Mouse (Mus musculus): ENCODE data around the gene Camk1g. TPM values are rescaled to one million over a fixed set of nuclear protein-coding genes. Genes with fewer than 3 reads are reported as not detected.

The Camk1g gene
- polyA plus RNA-seq, 1 experiment = not detected

DNA sequence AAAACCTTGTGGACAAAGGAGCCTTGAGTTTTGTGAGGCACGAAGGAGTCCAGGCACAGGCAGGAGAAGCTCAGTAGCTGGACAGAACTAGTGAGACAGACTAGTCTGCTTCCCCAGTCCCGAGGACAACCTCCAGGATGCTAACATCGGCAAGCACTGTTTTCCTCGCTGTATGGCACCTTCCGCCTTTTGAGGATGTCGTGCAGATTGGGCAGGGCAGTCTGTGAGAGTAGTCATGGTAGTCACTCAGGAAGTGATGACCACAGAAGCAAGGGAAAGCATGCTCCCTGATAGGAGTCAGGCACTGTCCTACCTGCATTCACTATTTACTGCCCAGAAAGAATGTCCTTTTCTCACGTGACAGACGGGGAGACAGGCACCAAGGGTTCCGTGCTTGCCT, 40.5 kb downstream of the Camk1g start:
- no peak for TF ChIP-seq GATA1 (IDR thresholded peaks at IDR 0.05; ENCODE audit: low read length)

DNA sequence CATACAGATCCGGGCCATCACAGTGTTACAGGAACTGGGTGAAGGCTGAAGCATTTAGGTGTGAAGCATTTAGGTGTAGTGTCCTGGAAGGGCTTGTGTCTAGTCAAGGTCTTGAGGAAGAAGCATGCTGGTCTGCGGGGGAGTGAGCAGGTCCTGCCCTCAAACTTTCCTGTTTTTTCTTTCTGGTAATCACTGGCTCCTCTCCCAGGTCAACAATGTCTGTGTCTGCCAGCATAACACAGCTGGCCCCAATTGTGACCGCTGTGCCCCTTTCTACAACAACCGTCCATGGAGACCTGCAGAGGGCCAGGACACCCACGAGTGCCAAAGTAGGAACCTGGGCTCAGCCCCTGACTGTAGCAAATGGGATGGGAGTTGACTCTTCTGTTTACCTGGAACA, 42.4 kb downstream of the Camk1g start:
- TF ChIP-seq GATA1 (IDR thresholded peaks at IDR 0.05; ENCODE audit: low read length) = no peak

DNA sequence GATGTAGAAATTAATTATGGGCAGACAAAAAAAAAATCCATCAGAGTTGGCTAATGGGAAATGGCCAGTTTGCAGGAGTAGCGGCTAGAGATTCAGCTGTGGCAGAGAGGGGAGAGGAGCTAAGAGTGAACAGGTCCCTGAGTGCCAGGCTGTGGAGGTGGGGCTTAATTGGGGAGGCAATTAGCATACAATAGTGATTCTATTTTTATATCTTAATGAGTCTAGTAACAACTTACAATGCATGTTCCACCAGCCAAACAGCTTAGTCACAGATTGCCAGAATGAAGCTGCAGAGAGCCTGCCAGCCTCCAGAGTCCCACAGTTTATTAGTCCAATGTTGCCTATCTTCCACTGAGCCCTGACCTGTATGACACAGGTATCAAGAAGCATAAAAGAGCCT, 42.9 kb downstream of the Camk1g start:
- TF ChIP-seq GATA1 (IDR thresholded peaks at IDR 0.05; ENCODE audit: low read length) = no peak

DNA sequence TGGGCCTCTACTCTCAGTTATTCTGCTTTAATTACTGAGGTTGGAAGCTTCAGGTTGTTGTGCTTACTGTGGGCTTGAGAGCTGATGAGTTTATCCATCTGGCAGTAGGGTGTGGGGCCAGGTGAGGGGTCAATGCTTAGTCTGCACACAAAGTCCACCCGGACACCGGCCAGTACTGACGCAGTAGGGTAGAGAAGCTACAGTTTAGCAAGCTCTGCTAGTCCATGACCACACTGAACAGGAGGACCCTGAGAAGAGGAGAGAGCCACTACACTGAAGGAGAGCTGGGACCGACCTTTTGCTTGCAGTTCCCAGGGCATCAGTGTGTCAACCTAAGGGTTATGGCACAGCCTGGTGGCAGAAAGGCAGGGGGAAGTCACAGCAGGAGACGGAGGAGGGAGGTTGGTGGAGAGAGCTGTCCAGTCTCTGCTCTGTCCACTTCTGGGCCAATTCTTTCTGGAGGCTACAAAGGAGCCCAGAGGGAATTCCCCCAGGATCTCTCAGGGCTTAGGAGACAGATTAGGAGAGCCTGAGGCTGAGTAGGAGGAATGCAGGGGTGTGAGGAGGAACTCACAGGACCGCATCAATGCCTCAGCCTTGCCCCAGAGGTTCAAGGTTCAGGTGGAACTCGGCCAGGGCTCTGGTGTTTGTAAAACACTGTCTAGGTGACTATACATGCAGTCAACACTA, 43.5 kb downstream of the Camk1g start:
- no peak for TF ChIP-seq GATA1 (IDR thresholded peaks at IDR 0.05; ENCODE audit: low read length)

DNA sequence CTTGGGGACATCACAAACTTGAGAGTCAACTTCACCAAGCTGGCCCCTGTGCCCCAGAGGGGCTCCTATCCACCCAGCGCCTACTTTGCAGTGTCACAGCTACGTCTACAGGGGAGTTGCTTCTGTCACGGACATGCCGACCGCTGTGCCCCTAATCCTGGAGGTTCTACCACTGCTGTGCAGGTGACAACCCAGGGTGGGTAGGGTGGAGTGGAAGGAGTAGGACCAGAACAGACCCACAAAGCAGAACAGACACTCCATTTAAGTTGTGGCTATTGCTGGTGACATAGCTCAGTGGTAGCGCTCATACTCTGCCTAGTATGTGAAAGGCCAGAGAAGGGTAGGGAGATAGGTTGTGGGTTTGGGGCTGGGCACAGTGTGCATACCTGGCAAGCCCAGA, 44.2 kb downstream of the Camk1g start:
- TF ChIP-seq GATA1 (IDR thresholded peaks at IDR 0.05; ENCODE audit: low read length) = no peak

DNA sequence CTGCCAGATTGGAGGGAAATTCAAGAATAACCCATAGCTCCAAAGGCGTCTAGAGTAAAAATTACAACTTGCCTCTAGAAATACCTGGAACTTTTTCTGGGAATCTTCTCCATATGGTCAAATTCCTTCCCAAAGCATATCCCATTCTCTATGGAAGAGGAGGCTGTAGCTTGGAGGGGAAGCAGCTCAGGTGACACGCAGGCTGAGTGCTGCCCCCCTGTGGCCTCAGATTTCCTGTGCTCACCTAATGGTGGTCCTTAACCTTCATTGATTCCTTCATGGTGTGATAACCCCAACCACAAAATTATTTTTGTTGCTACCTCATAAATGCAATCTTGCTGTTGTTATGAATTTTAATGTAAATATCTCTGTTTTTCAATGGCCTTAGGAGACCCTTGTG, 45.9 kb downstream of the Camk1g start:
- no peak for TF ChIP-seq GATA1 (IDR thresholded peaks at IDR 0.05; ENCODE audit: low read length)

DNA sequence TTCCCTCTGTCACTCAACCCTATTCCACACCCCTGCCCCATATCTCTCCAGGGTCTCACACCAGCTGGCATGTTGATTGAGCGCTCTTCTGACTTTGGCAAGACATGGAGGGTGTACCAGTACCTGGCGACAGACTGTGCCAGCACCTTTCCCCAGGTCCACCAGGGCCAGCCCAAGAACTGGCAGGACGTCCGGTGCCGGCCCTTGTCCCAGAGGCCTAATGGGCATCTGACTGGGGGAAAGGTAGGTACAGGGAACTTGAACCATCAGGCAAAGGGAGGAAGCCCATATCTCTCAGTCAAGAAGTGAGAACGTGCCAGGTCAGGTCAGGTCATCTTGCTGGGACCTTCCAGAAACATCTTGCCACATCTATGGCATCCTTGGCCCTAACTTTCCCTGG, 46.4 kb downstream of the Camk1g start:
- TF ChIP-seq GATA1 (IDR thresholded peaks at IDR 0.05; ENCODE audit: low read length) = no peak

DNA sequence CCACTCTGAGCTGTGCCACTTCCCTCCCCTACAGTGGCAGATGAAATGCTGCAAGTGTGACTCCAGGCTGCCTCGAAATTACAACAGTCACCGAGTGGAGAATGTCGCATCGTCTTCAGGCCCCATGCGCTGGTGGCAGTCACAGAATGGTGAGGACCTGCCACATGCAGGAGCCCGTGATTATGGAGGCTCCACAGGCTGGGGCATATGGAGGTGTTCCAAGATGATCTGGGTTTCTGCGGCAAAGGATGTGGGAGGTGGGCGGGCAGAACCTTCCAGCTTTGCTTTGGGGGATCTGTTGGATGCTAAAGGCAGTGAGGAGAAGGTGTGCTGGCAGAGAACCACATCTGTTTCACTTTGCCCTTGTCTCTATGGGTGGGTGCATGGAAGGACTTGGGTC, 49.7 kb downstream of the Camk1g start:
- TF ChIP-seq GATA1 (IDR thresholded peaks at IDR 0.05; ENCODE audit: low read length) = no peak

DNA sequence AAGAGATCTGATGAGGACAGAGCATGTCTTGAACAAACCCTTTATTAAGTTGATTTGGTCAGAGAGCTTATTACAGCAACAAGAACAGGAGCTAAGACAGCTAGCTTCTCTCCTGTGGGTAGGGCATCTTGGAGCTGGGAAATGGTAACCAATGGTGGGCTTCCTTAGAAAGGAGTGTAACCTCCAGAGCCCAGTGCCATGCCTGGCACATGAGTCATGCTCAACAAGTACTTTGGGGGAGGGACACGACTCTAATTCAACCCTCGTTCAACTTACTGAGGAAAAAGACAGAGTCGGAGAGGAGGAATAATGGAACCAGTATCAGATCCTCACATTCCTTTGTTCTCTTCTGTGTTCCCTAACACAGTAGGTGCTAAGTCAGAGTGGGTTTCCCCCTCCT, 50.4 kb downstream of the Camk1g start:
- TF ChIP-seq GATA1 (IDR thresholded peaks at IDR 0.05; ENCODE audit: low read length) = no peak

DNA sequence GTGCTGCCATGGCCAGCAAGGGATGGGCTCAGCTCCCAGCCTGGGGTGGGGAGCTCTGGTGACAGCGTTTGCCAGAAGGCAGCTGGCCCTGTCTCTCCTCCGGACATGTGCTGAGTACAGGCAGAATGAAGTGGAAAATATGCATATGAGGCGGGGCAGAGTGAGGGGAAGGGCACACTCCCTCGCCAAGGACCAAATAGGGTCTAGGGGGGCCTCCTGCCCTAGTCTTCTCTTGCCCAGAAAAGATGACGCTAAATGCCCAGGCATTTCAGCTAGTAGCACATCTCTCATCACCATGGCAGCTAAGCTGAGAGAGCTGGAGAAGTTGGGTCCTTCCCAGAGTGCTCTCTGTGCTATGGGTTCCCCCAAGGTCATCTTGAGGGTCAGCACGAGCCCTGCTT, 52.9 kb downstream of the Camk1g start:
- TF ChIP-seq GATA1 (IDR thresholded peaks at IDR 0.05; ENCODE audit: low read length) = no peak

DNA sequence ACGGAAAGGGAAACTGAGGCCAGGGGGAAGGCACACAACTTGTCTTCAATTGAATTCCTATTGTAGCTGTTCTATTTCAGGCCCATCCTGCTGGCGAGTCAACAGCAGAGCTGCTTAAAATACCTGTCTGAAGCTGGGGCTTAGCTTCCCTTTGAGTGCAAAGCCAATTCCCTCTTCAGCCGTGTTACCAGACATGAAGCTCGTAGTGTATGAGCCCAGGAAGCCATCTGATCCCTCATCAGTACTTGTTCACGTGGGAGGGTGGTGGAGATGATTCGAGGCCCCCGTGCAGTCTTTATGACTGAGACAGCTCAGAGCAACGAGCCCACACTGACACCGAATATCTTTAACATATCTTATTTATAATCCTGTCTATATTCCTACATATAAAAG, 53.7 kb downstream of the Camk1g start:
- no peak for TF ChIP-seq GATA1 (IDR thresholded peaks at IDR 0.05; ENCODE audit: low read length)

DNA sequence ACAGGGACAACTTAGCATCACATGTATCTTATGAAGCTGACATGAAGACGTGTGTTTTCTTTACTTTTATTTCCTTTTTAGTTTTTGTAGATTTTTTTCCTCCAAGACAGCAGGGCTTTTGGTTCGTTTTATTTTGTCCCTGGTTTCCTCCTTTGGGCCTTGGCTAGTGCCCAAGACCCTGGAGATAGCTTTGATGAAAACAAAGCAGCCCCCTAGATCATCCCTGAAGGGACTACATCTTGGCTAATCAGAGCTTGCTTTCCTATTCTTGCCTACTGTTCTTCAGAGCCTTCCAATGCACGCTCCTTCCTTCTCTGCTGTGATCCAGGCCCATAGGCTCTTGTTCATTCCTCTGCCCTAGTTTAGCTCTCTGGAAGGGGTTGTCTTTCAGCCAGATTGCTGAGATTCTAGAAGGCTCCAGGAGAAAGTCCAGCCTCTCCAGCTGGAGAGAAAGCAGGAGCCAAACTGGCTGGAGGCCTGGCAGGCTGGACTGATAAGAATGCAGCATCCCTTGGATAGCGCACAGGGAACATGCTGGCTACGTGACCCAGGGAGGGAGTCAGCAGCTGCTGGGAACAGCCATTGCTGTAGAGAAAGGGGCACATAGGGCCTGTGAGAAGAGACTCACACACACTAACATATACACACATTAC, 54.3 kb downstream of the Camk1g start:
- TF ChIP-seq GATA1 (IDR thresholded peaks at IDR 0.05; ENCODE audit: low read length) = no peak

DNA sequence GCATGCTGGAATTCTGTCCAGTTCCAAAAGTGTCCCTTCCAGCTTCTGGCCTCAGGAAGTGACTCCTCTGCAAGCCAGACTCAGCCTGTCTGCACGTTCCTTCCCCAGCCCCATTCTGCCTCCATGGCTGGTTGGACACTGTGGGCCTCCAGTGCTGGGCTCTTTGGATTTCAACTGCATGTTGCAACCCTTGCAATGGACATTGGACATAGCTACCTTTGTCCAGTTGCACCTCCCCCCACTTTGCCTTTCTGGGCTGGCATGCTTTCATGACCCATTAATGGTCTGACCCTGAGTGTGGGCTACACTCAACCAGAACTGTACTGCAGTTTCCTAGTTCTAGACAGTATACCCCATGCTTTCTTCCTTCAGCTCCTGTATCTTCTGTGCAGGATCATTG, 58.5 kb downstream of the Camk1g start:
- TF ChIP-seq GATA1 (IDR thresholded peaks at IDR 0.05; ENCODE audit: low read length) = no peak

DNA sequence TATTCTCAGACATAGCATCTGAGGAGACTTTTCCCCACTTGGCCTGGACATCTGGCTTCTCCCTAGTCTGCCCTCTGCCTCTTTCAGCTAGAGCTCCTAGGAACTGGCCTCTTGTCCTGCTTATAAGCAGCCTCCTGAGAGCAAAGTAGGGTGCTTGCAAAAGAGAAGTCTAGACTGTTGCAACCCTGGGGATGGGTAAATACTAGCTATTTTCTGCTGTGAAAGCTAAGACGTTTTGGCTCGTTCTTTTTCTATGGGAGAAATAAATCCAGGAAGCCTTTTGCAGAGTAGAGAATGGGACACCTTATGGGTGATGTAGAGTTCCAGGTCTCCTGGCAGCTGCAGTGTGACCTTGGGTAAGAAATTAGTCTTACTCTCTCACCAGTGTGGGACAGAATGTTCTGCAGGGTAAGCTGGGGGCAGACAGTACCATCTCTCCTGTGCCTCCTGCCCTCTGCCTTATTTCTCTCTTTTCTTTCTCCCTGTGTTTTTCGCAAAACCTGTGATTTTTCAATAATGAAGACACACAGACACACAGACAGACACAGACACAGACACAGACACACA, 59.5 kb downstream of the Camk1g start:
- no peak for TF ChIP-seq GATA1 (IDR thresholded peaks at IDR 0.05; ENCODE audit: low read length)

DNA sequence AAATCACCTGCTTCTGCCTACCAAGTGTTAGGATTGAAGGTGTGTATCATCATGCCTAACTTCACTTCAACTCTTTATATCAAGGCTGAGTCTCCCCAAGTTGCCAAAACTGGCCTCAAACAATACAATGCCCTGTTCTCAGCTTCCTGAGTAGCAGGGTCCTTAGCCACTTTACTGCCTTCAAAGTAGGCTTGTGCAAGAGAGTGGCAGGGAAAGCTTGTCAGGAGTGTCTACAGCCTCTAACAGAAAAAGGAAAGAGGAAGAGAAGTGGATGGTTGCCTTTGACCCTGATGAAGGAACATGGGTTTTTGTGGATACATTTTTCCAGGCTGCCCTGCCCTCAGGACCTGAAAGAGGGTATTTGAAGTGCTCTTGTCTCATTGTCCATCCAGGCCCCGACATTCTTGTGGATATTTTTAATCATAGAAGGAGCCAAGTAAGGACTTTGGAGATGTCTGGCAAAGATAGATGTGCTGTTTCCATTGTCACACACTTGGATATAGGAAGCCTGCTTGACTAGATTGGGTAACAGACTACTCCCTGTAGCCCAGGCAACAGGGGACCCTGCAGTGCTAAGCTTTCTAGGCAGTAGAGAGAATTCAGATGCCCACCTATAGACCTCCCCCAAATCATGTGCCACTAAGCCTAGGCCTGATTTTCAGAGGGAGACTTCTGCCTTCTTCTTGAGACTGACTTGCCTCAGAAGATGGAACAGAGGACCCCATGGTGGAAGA, 60.1 kb downstream of the Camk1g start:
- no peak for TF ChIP-seq GATA1 (IDR thresholded peaks at IDR 0.05; ENCODE audit: low read length)

DNA sequence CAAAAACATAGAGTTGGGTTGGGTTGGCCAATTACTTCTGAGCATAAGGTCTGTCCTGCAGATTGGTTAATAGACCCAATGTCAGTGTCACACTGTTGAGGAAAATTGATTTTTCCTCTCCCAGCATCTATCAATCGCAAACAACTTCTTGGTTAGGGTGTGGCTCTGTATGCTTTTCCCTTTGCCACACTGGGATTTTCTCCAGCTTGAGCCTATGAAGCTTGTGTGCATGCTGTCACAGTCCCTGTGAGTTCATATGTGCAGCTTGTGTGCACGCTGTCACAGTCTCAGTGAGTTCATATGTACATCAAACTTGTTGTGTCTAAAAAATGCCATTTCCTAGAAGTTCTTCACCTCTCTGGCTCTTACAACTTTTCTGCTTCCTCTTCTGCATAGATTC, 63.3 kb downstream of the Camk1g start:
- TF ChIP-seq GATA1 (IDR thresholded peaks at IDR 0.05; ENCODE audit: low read length) = no peak
